ENCODE assay signal across 29 mouse cellular contexts in genomic region chr1:129675878-129676277, GRCm38 (mm10).
DNase-seq lines count a peak whose midpoint lies in the region; ATAC-seq and TF ChIP-seq lines count a peak whose summit lies in the region.
"Had no signal": no experiment of that assay in that cellular context is flagged by ENCODE, and none has a peak within 500 bp of the region (broad histone marks: within the 10 kb centered on the region; RNA-seq: fewer than 3 reads in every experiment).

No protein-coding gene starts in this region.

- WGBS in kidney, embryonic 14.5 days = 21% methylated on average over 1 of the region's 1 CpGs
- 29% methylated on average over 1 of the region's 1 CpGs for WGBS in kidney, postnatal 0 days

- H3K4me1 ChIP-seq in kidney, embryonic 14.5 days (ENCODE audit: control insufficient read depth, insufficient read depth, low read length) = no peaks in the 10 kb centered on the region
- no peaks in the 10 kb centered on the region for H3K4me1 ChIP-seq in kidney, postnatal 0 days (replicated peaks; ENCODE audit: insufficient read depth, low read length)
- H3K4me1 ChIP-seq: embryonic facial prominence, embryonic 12.5 days; embryonic facial prominence, embryonic 15.5 days; heart, embryonic 12.5 days; heart, embryonic 15.5 days; hindbrain, embryonic 10.5 days; hindbrain, embryonic 13.5 days had no signal

- DNase-seq in kidney, adult 11 months = no peak
- DNase-seq in kidney, postnatal 0 days (ENCODE audit: low spot score) = peak; percentile 39
- DNase-seq in kidney, postnatal 25 days = no peak
- DNase-seq in hindlimb bud, embryonic 11.5 days (ENCODE audit: extremely low spot score, low read depth, low spot score) = peak; percentile 26
- DNase-seq in cerebellum, adult 8-10 months = no peak
- DNase-seq: adrenal gland, postnatal 10 days; B cell, adult 2 months; cerebellum, adult 11 months; cerebellum, adult 2 months; cerebellum, postnatal 10 days; cerebellum, postnatal 36 days; forebrain, postnatal 0 days; gastrocnemius, postnatal 25 days; heart, adult 18-20 months; heart, postnatal 10 days; heart, postnatal 36 days had no signal

- H3K4me2 ChIP-seq in kidney, embryonic 14.5 days (replicated peaks; ENCODE audit: low read depth, low read length) = no peak overlapping the region
- no peak overlapping the region for H3K4me2 ChIP-seq in kidney, postnatal 0 days (ENCODE audit: low read length)
- H3K4me2 ChIP-seq: embryonic facial prominence, embryonic 12.5 days; embryonic facial prominence, embryonic 15.5 days; heart, embryonic 12.5 days; heart, embryonic 15.5 days; hindbrain, embryonic 13.5 days had no signal

- no peak overlapping the region for H3K9ac ChIP-seq in kidney, embryonic 14.5 days (ENCODE audit: low read depth, low read length)
- H3K9ac ChIP-seq in kidney, postnatal 0 days (ENCODE audit: low read depth, low read length) = no peak overlapping the region
- H3K9ac ChIP-seq: embryonic facial prominence, embryonic 12.5 days; embryonic facial prominence, embryonic 15.5 days; forebrain, postnatal 0 days; heart, embryonic 12.5 days; heart, embryonic 15.5 days; hindbrain, embryonic 13.5 days had no signal

- H3K27ac ChIP-seq in kidney, embryonic 14.5 days (ENCODE audit: low read depth, low read length) = no peak overlapping the region
- H3K27ac ChIP-seq in kidney, postnatal 0 days = no peak overlapping the region
- H3K27ac ChIP-seq: embryonic facial prominence, embryonic 12.5 days; embryonic facial prominence, embryonic 15.5 days; heart, embryonic 15.5 days; hindbrain, embryonic 10.5 days; hindbrain, embryonic 13.5 days had no signal

- no peak overlapping the region for H3K4me3 ChIP-seq in kidney, embryonic 14.5 days (ENCODE audit: low read length)
- no peak overlapping the region for H3K4me3 ChIP-seq in kidney, postnatal 0 days (replicated peaks; ENCODE audit: low read depth, low read length)
- H3K4me3 ChIP-seq: embryonic facial prominence, embryonic 12.5 days; embryonic facial prominence, embryonic 15.5 days; heart, embryonic 12.5 days; heart, embryonic 15.5 days; hindbrain, embryonic 10.5 days; hindbrain, embryonic 13.5 days had no signal

- H3K27me3 ChIP-seq in kidney, embryonic 14.5 days (ENCODE audit: control insufficient read depth, insufficient read depth, low read length) = no peaks in the 10 kb centered on the region
- no peaks in the 10 kb centered on the region for H3K27me3 ChIP-seq in kidney, postnatal 0 days (ENCODE audit: insufficient read depth, low read length)
- H3K27me3 ChIP-seq: CH12.LX; embryonic facial prominence, embryonic 12.5 days; embryonic facial prominence, embryonic 15.5 days; heart, embryonic 12.5 days; heart, embryonic 15.5 days; hindbrain, embryonic 13.5 days had no signal

- TF ChIP-seq CTCF in kidney, postnatal 0 days (IDR thresholded peaks at IDR 0.05; ENCODE audit: low read depth) = no peak

- no peaks in the 10 kb centered on the region for H3K9me3 ChIP-seq in kidney, embryonic 14.5 days (ENCODE audit: control insufficient read depth, low read length)
- no peaks in the 10 kb centered on the region for H3K9me3 ChIP-seq in kidney, postnatal 0 days (replicated peaks; ENCODE audit: low read length)
- H3K9me3 ChIP-seq: embryonic facial prominence, embryonic 12.5 days; embryonic facial prominence, embryonic 15.5 days; G1E; heart, embryonic 12.5 days; heart, embryonic 15.5 days; hindbrain, embryonic 10.5 days; hindbrain, embryonic 13.5 days had no signal

- H3K36me3 ChIP-seq in kidney, embryonic 14.5 days (ENCODE audit: control insufficient read depth, insufficient read depth, low read length) = no peaks in the 10 kb centered on the region
- H3K36me3 ChIP-seq in kidney, postnatal 0 days (ENCODE audit: insufficient read depth, low read length) = no peaks in the 10 kb centered on the region
- H3K36me3 ChIP-seq: embryonic facial prominence, embryonic 12.5 days; embryonic facial prominence, embryonic 15.5 days; G1E; heart, embryonic 12.5 days; heart, embryonic 15.5 days; hindbrain, embryonic 10.5 days; hindbrain, embryonic 13.5 days had no signal

- peak; percentile 62; the same call in 1 of the 2 replicates for ATAC-seq in kidney, embryonic 14.5 days (ENCODE audit: low FRiP score, low TSS enrichment)
- ATAC-seq in kidney, postnatal 0 days (replicated peaks; ENCODE audit: low FRiP score, low read depth) = no peak
- ATAC-seq: forebrain, embryonic 14.5 days; forebrain, postnatal 0 days; hindbrain, embryonic 16.5 days; inflammation-experienced regulatory T-cells, adult 6 months; Patski had no signal

Comparison
In these comparisons a context has a peak if more than half of its experiments do, and no peak if none do; other contexts are left out.
1. DNase-seq: peak in kidney, postnatal 0 days (single experiment) and hindlimb bud, embryonic 11.5 days (single experiment); none in kidney, adult 11 months (single experiment), kidney, postnatal 25 days (0 of 2) and cerebellum, adult 8-10 months (single experiment).